In the genomic region with DNA sequence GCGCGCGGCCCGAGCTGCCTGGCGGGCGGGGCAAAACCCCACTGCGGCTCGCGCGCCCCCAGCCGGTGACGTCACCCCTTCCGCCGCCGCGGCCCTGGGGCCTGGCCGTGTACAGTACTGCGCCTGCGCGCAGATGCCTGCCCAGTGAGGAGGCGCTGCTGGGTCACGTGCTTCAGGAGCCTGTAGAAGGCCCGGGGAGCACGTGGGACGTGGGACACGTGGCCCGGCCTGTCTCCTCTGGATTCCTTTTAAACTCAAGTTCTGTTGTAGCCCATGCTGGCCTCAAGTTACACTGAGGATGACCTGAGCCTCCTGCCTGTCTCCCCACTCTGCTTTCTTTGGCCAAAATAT, we compare ENCODE assay signal across 8 mouse cellular contexts. TPM values are rescaled to one million over a fixed set of nuclear protein-coding genes. Genes with fewer than 3 reads are reported as not detected.
DNase-seq lines count a peak whose midpoint lies in the region; ATAC-seq and TF ChIP-seq lines count a peak whose summit lies in the region.

TSS of gene Ptprs (minus strand) at position 82 of the 351 bp plus-strand sequence.

- H3K9ac ChIP-seq in hindbrain, embryonic 15.5 days, result peak within 1 kb of the TSS; percentile 99

- H3K36me3 ChIP-seq in hindbrain, embryonic 15.5 days, result no peaks in the 10 kb centered on the region

- in situ Hi-C loops in Patski (cut with MboI; ENCODE audit: low pct_unique_long_range_greater_than_20kb), result no loop called here

- H3K4me1 ChIP-seq in hindbrain, embryonic 15.5 days (replicated peaks), result peaks cover 33% of the 10 kb centered on the region

- POLR2A ChIA-PET in Patski (lab: Charles Lee), result interaction anchor here (0.7 to 1.1 kb wide), 2 partner anchors 9 to 197 kb away, joined by 3 to 4 read pairs; partner anchors contain the start of gene Ranbp3

- H3K9me3 ChIP-seq in hindbrain, embryonic 15.5 days, result no peaks in the 10 kb centered on the region

- no peak for TF ChIP-seq CTCF in Patski (IDR thresholded peaks at IDR 0.05)

- no peaks in the 10 kb centered on the region for H3K27me3 ChIP-seq in Patski
- no peaks in the 10 kb centered on the region for H3K27me3 ChIP-seq in hindbrain, embryonic 15.5 days

- CTCF ChIA-PET in Patski (lab: Charles Lee), result interaction anchor here (1.6 kb wide), 1 partner anchor 116 kb away, joined by 4 read pairs; no protein-coding TSS in a partner anchor

- H3K27ac ChIP-seq in hindbrain, embryonic 15.5 days (replicated peaks), result peak within 1 kb of the TSS; percentile 92

- H3K4me3 ChIP-seq in hindbrain, embryonic 15.5 days, result peak within 1 kb of the TSS; percentile 88

- ATAC-seq in Patski, result peak; percentile 70
- peak; percentile 90 for ATAC-seq in hindbrain, embryonic 15.5 days (ENCODE audit: low FRiP score, low read depth)

- H3K4me2 ChIP-seq in hindbrain, embryonic 15.5 days, result peak within 1 kb of the TSS; percentile 98

- WGBS in hindbrain, embryonic 15.5 days, result under 1% methylated on average over 27 of the region's 27 CpGs

- no peak for DNase-seq in Patski (ENCODE audit: low read depth, low spot score)
- peak; percentile 98 for DNase-seq in cerebellum, postnatal 14 days
- DNase-seq in gastrocnemius, adult 18-20 months (ENCODE audit: low spot score), result peak; percentile 88
- DNase-seq in layer of hippocampus, postnatal 36 days, result peak; percentile 99
- DNase-seq in lung, postnatal 25 days (ENCODE audit: low spot score), result peak; percentile 90
- DNase-seq in retina, embryonic 14.5 days (ENCODE audit: low spot score), result peak; percentile 97
- DNase-seq in thymus, postnatal 36 days, result peak; percentile 91 to 94

RNA-seq across cellular contexts. Expression of gene Ptprs, which starts in this region (rescaled TPM):
- polyA plus RNA-seq in Patski (2021), result 240 TPM
- total RNA-seq in gastrocnemius, adult 18-20 months (2021), result 10 to 100 TPM; 30.8 to 38.3 TPM
- 277 and 302 TPM in 2 replicates for polyA plus RNA-seq in hindbrain, embryonic 15.5 days (2015; fragmentation: Nextera tagmentation; extraction: Ambion mirVana)
- 100 to 1,000 TPM; 657 to 686 TPM for total RNA-seq in layer of hippocampus, postnatal 36 days (2021)

Comparison
In these comparisons a context has a peak if more than half of its experiments do, and no peak if none do; other contexts are left out.
1. RNA of gene Ptprs (total RNA-seq): 657 to 686 TPM in layer of hippocampus, postnatal 36 days; 30.8 to 38.3 TPM in gastrocnemius, adult 18-20 months; every median in the first group is over 10 times any median in the second.